Mouse (Mus musculus): Measurements from ENCODE around the gene Olfr1382. TPM values are rescaled to one million over a fixed set of nuclear protein-coding genes. Genes with fewer than 3 reads are reported as not detected.
"Not testable (repeated sequence)": the region's sequence is repeated elsewhere in the genome, so short reads cannot be mapped to it uniquely, and the experiment has no call there.

Gene Olfr1382
- not detected in 2 replicates for polyA plus RNA-seq (2016; fragmentation: Nextera tagmentation; extraction: Ambion mirVana)

DNA sequence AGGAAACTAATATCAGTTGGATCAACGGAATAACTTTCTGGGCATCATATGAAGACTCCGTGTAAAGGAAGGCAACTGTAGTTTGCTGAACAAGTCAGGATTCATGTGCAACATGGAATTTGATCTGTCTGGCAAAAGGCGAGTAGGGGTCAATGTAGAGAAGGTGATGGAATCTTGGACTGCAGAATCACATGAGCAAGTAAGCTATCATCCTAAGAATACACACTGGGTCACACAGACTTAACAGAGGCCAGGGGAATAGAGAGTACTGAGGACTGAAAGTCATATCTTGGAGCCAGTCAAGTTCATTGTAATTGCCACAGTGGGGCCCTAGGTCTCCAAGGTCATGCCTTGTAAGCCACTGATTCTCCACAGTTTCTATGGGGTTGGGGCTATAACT lies at the start of gene Olfr1382:
TSS of gene Olfr1382 (plus strand) at position 301 of the 400 bp plus-strand sequence.
- Histone ChIP-seq H3K9ac (no peak within 1 kb of the TSS), H3K36me3 (no peaks in the 10 kb centered on the region), H3K4me2 (no peak within 1 kb of the TSS), H3K4me3 (no peak within 1 kb of the TSS), H3K4me1 (no peaks in the 10 kb centered on the region), H3K9me3 (replicated peaks) (no peaks in the 10 kb centered on the region), H3K27me3 (replicated peaks) (no peaks in the 10 kb centered on the region), H3K27ac (no peak within 1 kb of the TSS)
- 55% methylated on average over 3 of the region's 3 CpGs for WGBS (ENCODE audit: insufficient replicate concordance)
- ATAC-seq = no peak

DNA sequence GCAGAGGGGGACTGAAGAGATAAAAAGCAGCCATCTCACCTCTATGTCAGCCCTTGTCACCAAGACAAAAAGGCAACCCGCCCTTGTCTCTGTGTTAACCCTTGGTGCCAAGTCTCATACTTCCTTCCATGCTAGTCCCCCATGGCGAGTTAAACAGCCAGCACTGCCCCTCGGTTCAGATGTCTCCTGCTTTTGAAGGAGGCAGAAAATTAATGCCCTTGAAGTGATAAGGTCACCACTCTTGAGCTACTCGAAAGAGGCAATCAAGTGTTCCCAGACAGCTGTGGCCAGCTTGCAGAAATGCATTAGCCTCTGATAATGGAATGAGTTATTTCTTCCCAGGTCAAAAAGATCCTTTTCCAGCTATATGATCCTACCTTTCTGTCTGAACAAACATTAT lies 42.1 kb upstream of the Olfr1382 start:
- no peak overlapping the region for H3K4me2 ChIP-seq
- H3K4me1 ChIP-seq = no peaks in the 10 kb centered on the region

GRCm38 (mm10) chr11:49488770-49489169 lies 39.3 kb upstream of the Olfr1382 start, which contains the start of gene Olfr1385:
Gene Olfr1385, plus strand, starts transcription at chr11:49489070.
- H3K9ac ChIP-seq; H3K9me3 ChIP-seq (replicated peaks); H3K4me3 ChIP-seq; H3K27ac ChIP-seq; ATAC-seq; H3K27me3 ChIP-seq (replicated peaks); H3K4me1 ChIP-seq; H3K36me3 ChIP-seq; H3K4me2 ChIP-seq: not testable (repeated sequence)
- 38% methylated on average over 1 of the region's 1 CpGs for WGBS (ENCODE audit: insufficient replicate concordance)

More for the DNA sequence above, 42.1 kb upstream of the Olfr1382 start:
- no peak for ATAC-seq
- no peaks in the 10 kb centered on the region for H3K27me3 ChIP-seq (replicated peaks)
- no peaks in the 10 kb centered on the region for H3K36me3 ChIP-seq
- no peaks in the 10 kb centered on the region for H3K9me3 ChIP-seq (replicated peaks)
- WGBS (ENCODE audit: insufficient replicate concordance) = 28% methylated on average over 4 of the region's 4 CpGs
- no peak overlapping the region for H3K9ac ChIP-seq
- no peak overlapping the region for H3K27ac ChIP-seq
- no peak overlapping the region for H3K4me3 ChIP-seq

GRCm38 (mm10) chr11:49518086-49518485 lies 10.0 kb upstream of the Olfr1382 start:
- no peaks in the 10 kb centered on the region for H3K27me3 ChIP-seq (replicated peaks)
- H3K4me2 ChIP-seq = no peak overlapping the region
- 51% methylated on average over 5 of the region's 5 CpGs for WGBS (ENCODE audit: insufficient replicate concordance)
- ATAC-seq = no peak
- no peak overlapping the region for H3K4me3 ChIP-seq
- no peak overlapping the region for H3K9ac ChIP-seq
- H3K27ac ChIP-seq = no peak overlapping the region
- H3K9me3 ChIP-seq (replicated peaks) = no peaks in the 10 kb centered on the region
- H3K4me1 ChIP-seq = no peaks in the 10 kb centered on the region
- no peaks in the 10 kb centered on the region for H3K36me3 ChIP-seq

DNA sequence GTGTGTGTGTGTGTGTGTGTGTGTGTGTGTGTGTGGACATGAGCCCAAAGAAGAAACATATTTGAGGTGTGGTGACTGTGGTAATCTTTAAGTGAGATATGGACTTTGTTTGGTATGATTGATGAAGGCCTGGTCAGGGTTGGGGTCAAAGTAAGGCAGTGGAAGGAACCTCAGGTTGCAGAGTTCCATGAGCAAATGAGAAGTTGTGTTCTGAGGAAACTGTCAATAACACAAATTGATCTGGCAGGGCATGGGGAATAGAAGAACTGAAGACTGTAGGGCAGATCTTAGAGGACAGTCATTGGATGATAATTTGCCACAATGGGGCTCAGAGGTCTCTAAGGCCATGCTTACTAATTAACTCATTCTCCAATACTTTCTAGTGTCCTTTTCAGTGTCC lies 8.7 kb upstream of the Olfr1382 start, which contains the start of gene Olfr1383:
TSS of gene Olfr1383 (plus strand) at position 301 of the 400 bp plus-strand sequence.
- Histone ChIP-seq H3K27ac (no peak within 1 kb of the TSS), H3K9ac (no peak within 1 kb of the TSS), H3K4me1 (no peaks in the 10 kb centered on the region), H3K4me2 (no peak within 1 kb of the TSS), H3K4me3 (no peak within 1 kb of the TSS), H3K36me3 (no peaks in the 10 kb centered on the region), H3K9me3 (replicated peaks) (no peaks in the 10 kb centered on the region), H3K27me3 (replicated peaks) (no peaks in the 10 kb centered on the region)
- no peak for ATAC-seq

GRCm38 (mm10) chr11:49532761-49533160 lies 4.7 kb downstream of the Olfr1382 start:
- no peak overlapping the region for H3K9ac ChIP-seq
- no peak for ATAC-seq
- H3K36me3 ChIP-seq = no peaks in the 10 kb centered on the region
- no peak overlapping the region for H3K27ac ChIP-seq
- no peak overlapping the region for H3K4me3 ChIP-seq
- H3K4me1 ChIP-seq = no peaks in the 10 kb centered on the region
- no peaks in the 10 kb centered on the region for H3K9me3 ChIP-seq (replicated peaks)
- H3K4me2 ChIP-seq = no peak overlapping the region
- H3K27me3 ChIP-seq (replicated peaks) = no peaks in the 10 kb centered on the region

GRCm38 (mm10) chr11:49536631-49537030 lies 8.6 kb downstream of the Olfr1382 start:
- not testable (repeated sequence) for H3K4me2 ChIP-seq; H3K27ac ChIP-seq; ATAC-seq; H3K36me3 ChIP-seq; H3K4me1 ChIP-seq; H3K4me3 ChIP-seq; H3K9ac ChIP-seq; H3K27me3 ChIP-seq (replicated peaks); H3K9me3 ChIP-seq (replicated peaks)
- WGBS (ENCODE audit: insufficient replicate concordance) = 76% methylated on average over 2 of the region's 2 CpGs

DNA sequence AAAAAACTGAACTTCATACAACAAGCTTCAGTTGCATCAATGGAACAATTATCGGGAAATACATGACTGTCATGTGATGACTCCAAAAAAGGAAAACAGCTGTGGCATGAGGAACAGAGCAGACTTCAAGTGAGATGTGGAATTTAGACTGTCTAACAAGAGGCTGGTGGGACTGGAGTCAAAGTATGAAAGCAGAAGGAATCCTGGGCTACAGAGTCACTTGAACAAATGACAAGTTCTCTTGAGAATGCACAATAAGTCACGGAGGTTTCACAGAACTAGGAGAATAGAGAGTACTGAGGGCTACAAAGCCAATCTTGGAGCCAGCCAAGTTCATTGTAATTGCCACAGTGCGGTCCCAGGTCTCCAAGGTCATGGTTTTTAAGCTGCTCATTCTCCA lies 15.1 kb downstream of the Olfr1382 start, which contains the start of gene Olfr1381:
TSS of gene Olfr1381 (plus strand) at position 301 of the 400 bp plus-strand sequence.
- H3K27ac ChIP-seq; H3K4me3 ChIP-seq; H3K4me2 ChIP-seq; ATAC-seq; H3K4me1 ChIP-seq; H3K9ac ChIP-seq; H3K27me3 ChIP-seq (replicated peaks); H3K36me3 ChIP-seq; H3K9me3 ChIP-seq (replicated peaks): not testable (repeated sequence)
- 59% methylated on average over 3 of the region's 3 CpGs for WGBS (ENCODE audit: insufficient replicate concordance)

DNA sequence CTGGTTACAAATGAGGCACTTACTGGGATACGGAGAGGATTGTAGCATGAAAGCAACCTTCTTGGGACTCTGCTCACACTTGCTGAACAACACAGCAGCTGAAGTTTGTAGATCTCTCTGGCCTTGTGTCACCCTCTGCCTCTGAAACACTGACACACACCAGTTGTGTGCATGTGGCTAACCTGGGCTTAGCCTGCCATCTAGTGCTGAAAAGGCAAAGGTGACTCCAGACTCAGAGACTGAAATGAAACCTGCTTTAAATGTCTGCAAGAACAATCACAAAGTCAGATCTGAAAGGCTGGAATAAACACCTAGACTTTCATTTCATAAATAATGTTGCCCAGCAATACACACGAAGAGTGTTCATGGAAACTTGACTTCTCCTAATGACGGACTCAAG lies 26.0 kb downstream of the Olfr1382 start:
- not testable (repeated sequence) for H3K36me3 ChIP-seq; H3K4me2 ChIP-seq; H3K9ac ChIP-seq; ATAC-seq; H3K27me3 ChIP-seq (replicated peaks); H3K4me1 ChIP-seq; H3K9me3 ChIP-seq (replicated peaks); H3K27ac ChIP-seq; H3K4me3 ChIP-seq
- WGBS (ENCODE audit: insufficient replicate concordance) = 56% methylated on average over 3 of the region's 3 CpGs

- not testable (repeated sequence) for H3K9me3 ChIP-seq (replicated peaks); H3K4me2 ChIP-seq; H3K9ac ChIP-seq; ATAC-seq; H3K4me1 ChIP-seq; H3K36me3 ChIP-seq; H3K4me3 ChIP-seq; H3K27ac ChIP-seq; H3K27me3 ChIP-seq (replicated peaks)
- WGBS (ENCODE audit: insufficient replicate concordance) = 66% methylated on average over 5 of the region's 5 CpGs
Observed at GRCm38 (mm10) chr11:49556578-49556977, 28.5 kb downstream of the Olfr1382 start, which contains the start of gene Olfr1380. Gene Olfr1380, plus strand, starts transcription at chr11:49556878.

GRCm38 (mm10) chr11:49575054-49575453 lies 47.0 kb downstream of the Olfr1382 start:
- H3K27ac ChIP-seq = not testable (repeated sequence)

DNA sequence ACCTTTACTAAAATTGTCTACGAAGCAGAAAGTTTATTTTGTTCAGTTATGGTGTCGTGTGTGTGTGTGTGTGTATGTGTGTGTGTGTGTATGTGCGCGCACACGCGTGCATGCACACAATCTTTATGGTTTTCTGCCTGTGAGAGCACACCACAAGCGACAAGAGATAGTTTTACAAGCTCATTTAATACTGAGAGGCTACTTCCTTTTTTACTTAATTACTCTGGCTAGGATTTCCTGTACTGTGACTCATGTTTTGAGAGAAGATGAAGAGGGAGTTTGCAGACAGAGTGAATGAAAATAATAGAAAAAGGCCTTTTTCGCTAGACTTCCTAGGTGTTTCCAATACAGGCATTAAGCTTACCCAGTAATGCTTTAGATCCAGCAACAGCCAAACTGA lies 52.4 kb downstream of the Olfr1382 start:
- WGBS (ENCODE audit: insufficient replicate concordance) = 61% methylated on average over 8 of the region's 8 CpGs
- ATAC-seq, H3K27ac ChIP-seq: not testable (repeated sequence)

More at GRCm38 (mm10) chr11:49575054-49575453, 47.0 kb downstream of the Olfr1382 start:
- not testable (repeated sequence) for H3K9ac ChIP-seq; H3K4me3 ChIP-seq; H3K27me3 ChIP-seq (replicated peaks); H3K36me3 ChIP-seq; H3K4me2 ChIP-seq; ATAC-seq; H3K9me3 ChIP-seq (replicated peaks); H3K4me1 ChIP-seq
- 12% methylated on average over 2 of the region's 2 CpGs for WGBS (ENCODE audit: insufficient replicate concordance)

More for the DNA sequence above, 52.4 kb downstream of the Olfr1382 start:
- H3K4me1 ChIP-seq; H3K9ac ChIP-seq; H3K4me2 ChIP-seq; H3K9me3 ChIP-seq (replicated peaks); H3K4me3 ChIP-seq; H3K36me3 ChIP-seq; H3K27me3 ChIP-seq (replicated peaks): not testable (repeated sequence)

All from liver, embryonic 12.5 days (tissue).